30 mouse cellular contexts compared by ENCODE assay signal in the genomic region with DNA sequence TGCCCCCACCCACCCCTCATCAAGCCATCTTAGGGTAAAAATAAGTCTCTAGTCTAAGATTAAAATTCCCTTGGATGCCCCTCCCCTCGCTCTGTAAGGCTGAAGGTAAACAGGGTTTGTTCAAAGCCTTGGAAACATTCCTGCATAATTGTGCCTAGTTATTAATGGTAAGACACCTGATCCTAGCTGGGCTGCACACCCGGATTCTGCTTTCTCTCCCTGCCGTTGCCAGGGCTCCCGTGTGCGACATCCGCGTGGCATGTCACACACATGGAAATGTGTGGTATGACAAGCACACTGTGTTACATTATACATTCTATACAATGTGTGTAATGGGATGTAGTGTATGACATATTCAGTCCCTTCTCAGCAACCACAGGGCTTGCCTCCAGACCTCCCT. TPM values are rescaled to one million over a fixed set of nuclear protein-coding genes. Genes with fewer than 3 reads are reported as not detected.
DNase-seq lines count a peak whose midpoint lies in the region; ATAC-seq and TF ChIP-seq lines count a peak whose summit lies in the region.
"Had no signal": no experiment of that assay in that cellular context is flagged by ENCODE, and none has a peak within 500 bp of the region (broad histone marks: within the 10 kb centered on the region; RNA-seq: fewer than 3 reads in every experiment).

No protein-coding gene starts in this region.

- H3K4me2 ChIP-seq in embryonic facial prominence, embryonic 12.5 days (replicated peaks): no peak overlapping the region
- no peak overlapping the region for H3K4me2 ChIP-seq in forebrain, embryonic 15.5 days (replicated peaks)
- H3K4me2 ChIP-seq in midbrain, embryonic 14.5 days (ENCODE audit: low read length): no peak overlapping the region
- H3K4me2 ChIP-seq: heart, embryonic 15.5 days; liver, embryonic 13.5 days had no signal

- no peak overlapping the region for H3K27ac ChIP-seq in embryonic facial prominence, embryonic 12.5 days
- no peak overlapping the region for H3K27ac ChIP-seq in embryonic facial prominence, embryonic 10.5 days (replicated peaks)
- H3K27ac ChIP-seq in layer of hippocampus, adult 2 months: peak overlapping the region; percentile 82
- H3K27ac ChIP-seq in forebrain, embryonic 15.5 days (replicated peaks): peak overlapping the region; percentile 29
- H3K27ac ChIP-seq in midbrain, embryonic 14.5 days (replicated peaks; ENCODE audit: low read depth, low read length): peak overlapping the region; percentile 39; the same call in 1 of the 2 replicates
- H3K27ac ChIP-seq: gastrocnemius, adult 2 months; heart, embryonic 15.5 days; liver, embryonic 13.5 days; stomach, postnatal 0 days had no signal

- no peak for DNase-seq in embryonic facial prominence, embryonic 10.5 days (ENCODE audit: low spot score)
- no peak for DNase-seq in layer of hippocampus, adult 2 months (ENCODE audit: low spot score in 2 of 2)
- DNase-seq in layer of hippocampus, postnatal 25 days (ENCODE audit: extremely low spot score in 1 of 2, low spot score in 1 of 2): no peak
- peak; percentile 42 for DNase-seq in midbrain, embryonic 14.5 days
- DNase-seq in urinary bladder, postnatal 14 days (ENCODE audit: low spot score): no peak
- no peak for DNase-seq in left cerebral cortex, postnatal 14 days (ENCODE audit: low spot score in 2 of 2)
- DNase-seq: adrenal gland, postnatal 10 days; cerebellum, adult 8-10 months; gastrocnemius, adult 2 months; heart, postnatal 4 days; kidney, adult 2 months; kidney, postnatal 10 days; layer of hippocampus, postnatal 36 days; liver, embryonic 13.5 days; lung, adult 2 months; lung, postnatal 14 days had no signal

- H3K36me3 ChIP-seq in embryonic facial prominence, embryonic 12.5 days: no peaks in the 10 kb centered on the region
- no peaks in the 10 kb centered on the region for H3K36me3 ChIP-seq in embryonic facial prominence, embryonic 10.5 days (replicated peaks)
- H3K36me3 ChIP-seq in forebrain, embryonic 15.5 days: no peaks in the 10 kb centered on the region
- H3K36me3 ChIP-seq in midbrain, embryonic 14.5 days (ENCODE audit: control insufficient read depth, insufficient read depth, low read length): no peaks in the 10 kb centered on the region
- H3K36me3 ChIP-seq: heart, embryonic 15.5 days; liver, embryonic 13.5 days had no signal

- peaks cover 19% of the 10 kb centered on the region for H3K4me1 ChIP-seq in embryonic facial prominence, embryonic 12.5 days
- H3K4me1 ChIP-seq in embryonic facial prominence, embryonic 10.5 days: peaks cover 39% of the 10 kb centered on the region
- H3K4me1 ChIP-seq in forebrain, embryonic 15.5 days: peaks cover 48% of the 10 kb centered on the region
- peaks cover 36% of the 10 kb centered on the region for H3K4me1 ChIP-seq in midbrain, embryonic 14.5 days (ENCODE audit: control insufficient read depth, insufficient read depth, low read length)
- H3K4me1 ChIP-seq: liver, embryonic 13.5 days had no signal

- 52% methylated on average over 7 of the region's 7 CpGs for whole genome bisulfite sequencing in embryonic facial prominence, embryonic 12.5 days
- 75% methylated on average over 7 of the region's 7 CpGs for WGBS in embryonic facial prominence, embryonic 10.5 days
- WGBS in forebrain, embryonic 15.5 days: 30% methylated on average over 7 of the region's 7 CpGs
- 54% methylated on average over 7 of the region's 7 CpGs for WGBS in midbrain, embryonic 14.5 days

- no peaks in the 10 kb centered on the region for H3K9me3 ChIP-seq in embryonic facial prominence, embryonic 12.5 days
- no peaks in the 10 kb centered on the region for H3K9me3 ChIP-seq in embryonic facial prominence, embryonic 10.5 days
- no peaks in the 10 kb centered on the region for H3K9me3 ChIP-seq in forebrain, embryonic 15.5 days
- H3K9me3 ChIP-seq in midbrain, embryonic 14.5 days (ENCODE audit: control insufficient read depth, low read length): no peaks in the 10 kb centered on the region
- H3K9me3 ChIP-seq: heart, embryonic 15.5 days; liver, embryonic 13.5 days had no signal

- H3K9ac ChIP-seq in embryonic facial prominence, embryonic 12.5 days: no peak overlapping the region
- H3K9ac ChIP-seq in forebrain, embryonic 15.5 days (replicated peaks): no peak overlapping the region
- no peak overlapping the region for H3K9ac ChIP-seq in midbrain, embryonic 14.5 days (replicated peaks; ENCODE audit: low read length)
- H3K9ac ChIP-seq: heart, embryonic 15.5 days; liver, embryonic 13.5 days had no signal

- no peak for TF ChIP-seq CTCF in layer of hippocampus, adult 2 months (conservative IDR thresholded peaks at IDR 0.05)

- intact Hi-C loops in left cerebral cortex, postnatal 14 days (cut with DNase I): no loop called here

- 0 out of 2 replicates have a peak, but pooled peaks have one; percentile 37 for ATAC-seq in embryonic facial prominence, embryonic 12.5 days (ENCODE audit: insufficient number of reproducible peaks, insufficient read depth, low FRiP score, low TSS enrichment)
- ATAC-seq in forebrain, embryonic 15.5 days (replicated peaks): 0 out of 2 replicates have a peak, but pooled peaks have one; percentile 14
- no peak for ATAC-seq in midbrain, embryonic 14.5 days (ENCODE audit: low FRiP score, low TSS enrichment)

- 0 out of 2 replicates have a peak, but pooled peaks cover 4% of the 10 kb centered on the region for H3K27me3 ChIP-seq in embryonic facial prominence, embryonic 12.5 days
- H3K27me3 ChIP-seq in embryonic facial prominence, embryonic 10.5 days (replicated peaks; ENCODE audit: low read depth, poor library complexity, severe bottlenecking): peaks cover 24% of the 10 kb centered on the region
- H3K27me3 ChIP-seq in forebrain, embryonic 15.5 days: no peaks in the 10 kb centered on the region
- no peaks in the 10 kb centered on the region for H3K27me3 ChIP-seq in midbrain, embryonic 14.5 days (ENCODE audit: control insufficient read depth, insufficient read depth, low read length)

- no peak overlapping the region for H3K4me3 ChIP-seq in embryonic facial prominence, embryonic 12.5 days
- H3K4me3 ChIP-seq in embryonic facial prominence, embryonic 10.5 days: no peak overlapping the region
- H3K4me3 ChIP-seq in layer of hippocampus, adult 2 months: no peak overlapping the region
- H3K4me3 ChIP-seq in forebrain, embryonic 15.5 days: no peak overlapping the region
- no peak overlapping the region for H3K4me3 ChIP-seq in midbrain, embryonic 14.5 days (replicated peaks; ENCODE audit: low read depth, low read length)
- H3K4me3 ChIP-seq: gastrocnemius, adult 2 months; heart, embryonic 15.5 days; liver, embryonic 13.5 days had no signal

RNA-seq across cellular contexts. Expression of a gene that starts 30.1 kb away (rescaled TPM):
- polyA plus RNA-seq in embryonic facial prominence, embryonic 12.5 days (2016; fragmentation: Nextera tagmentation; extraction: Ambion mirVana): not detected in 2 replicates
- not detected in 2 replicates for polyA plus RNA-seq in embryonic facial prominence, embryonic 10.5 days (2016; fragmentation: Nextera tagmentation; extraction: Ambion mirVana)
- not detected for total RNA-seq in layer of hippocampus, adult 2 months (2021)
- total RNA-seq in layer of hippocampus, postnatal 25 days (2021): not detected
- polyA plus RNA-seq in forebrain, embryonic 15.5 days (2015; fragmentation: Nextera tagmentation; extraction: Ambion mirVana): not detected in 2 replicates
- not detected in 2 replicates for polyA plus RNA-seq in midbrain, embryonic 14.5 days (2014; fragmentation: Nextera tagmentation; extraction: Ambion mirVana)
- total RNA-seq in left cerebral cortex, postnatal 14 days (2021): not detected
- total RNA-seq: adrenal gland, postnatal 10 days; gastrocnemius, adult 2 months; gastrocnemius, postnatal 4 days; heart, adult 8-10 months; heart, postnatal 4 days; layer of hippocampus, adult 18-20 months; layer of hippocampus, postnatal 36 days; left cerebral cortex, postnatal 36 days; megakaryocyte progenitor cell, adult 5-6 weeks had no signal
- polyA plus RNA-seq: heart, embryonic 15.5 days; intestine, embryonic 14.5 days; kidney, adult 2 months; limb, embryonic 14.5 days; liver, embryonic 13.5 days; lung, adult 2 months; neural tube, embryonic 11.5 days; stomach, postnatal 0 days; thymus, postnatal 0 days; urinary bladder, adult 2 months had no signal

Comparison
In these comparisons a context has a peak if more than half of its experiments do, and no peak if none do; other contexts are left out.
1. H3K27ac ChIP-seq: peak in layer of hippocampus, adult 2 months (single experiment), forebrain, embryonic 15.5 days (single experiment) and midbrain, embryonic 14.5 days (single experiment); none in embryonic facial prominence, embryonic 12.5 days (single experiment) and embryonic facial prominence, embryonic 10.5 days (single experiment).